In the genomic region with DNA sequence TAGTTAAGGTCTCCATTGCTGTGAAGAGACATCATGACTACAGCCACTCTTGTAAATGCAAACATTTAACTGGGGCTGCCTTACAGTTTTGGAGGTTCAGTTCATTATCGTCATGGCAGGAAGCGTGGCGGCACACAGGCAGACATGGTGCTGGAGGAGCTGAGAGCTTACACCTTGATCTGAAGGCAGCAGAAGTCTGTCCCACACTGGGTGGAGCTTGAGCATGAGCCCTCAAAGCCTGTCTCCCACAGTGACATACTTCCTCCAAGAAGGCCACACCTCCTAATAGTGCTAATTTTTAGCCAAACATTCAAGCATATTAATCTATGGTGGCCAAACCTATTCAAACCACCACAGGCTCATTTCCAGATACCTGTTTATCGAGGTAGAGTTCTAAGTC, we compare ENCODE assay signal across 22 mouse cellular contexts. TPM values are rescaled to one million over a fixed set of nuclear protein-coding genes. Genes with fewer than 3 reads are reported as not detected.
DNase-seq lines count a peak whose midpoint lies in the region; ATAC-seq and TF ChIP-seq lines count a peak whose summit lies in the region.
"Had no signal": no experiment of that assay in that cellular context is flagged by ENCODE, and none has a peak within 500 bp of the region (broad histone marks: within the 10 kb centered on the region; RNA-seq: fewer than 3 reads in every experiment).

A gene (minus strand): TSS at position 208 of the 400 bp plus-strand sequence.

- no peaks in the 10 kb centered on the region for H3K27me3 ChIP-seq in heart, adult 2 months (ENCODE audit: control insufficient read depth, insufficient read depth, low read length)
- H3K27me3 ChIP-seq in MEL (ENCODE audit: control insufficient read depth in 1 of 2, insufficient read depth in 2 of 2, low read length in 2 of 2) = no peaks in the 10 kb centered on the region
- H3K27me3 ChIP-seq: embryonic facial prominence, embryonic 13.5 days; kidney, embryonic 15.5 days; liver, embryonic 12.5 days; midbrain, embryonic 13.5 days had no signal

- TF ChIP-seq EP300 in heart, adult 2 months (IDR thresholded peaks at IDR 0.05; ENCODE audit: insufficient read depth, low read depth, low read length) = no peak
- TF ChIP-seq EP300 in MEL (IDR thresholded peaks at IDR 0.05; ENCODE audit: low read depth in 1 of 2, low read length in 2 of 2) = no peak

- intact Hi-C loops in heart, adult 2 months (cut with DNase I) = no loop called here
- intact Hi-C loops in left cerebral cortex, adult 2 months (cut with DNase I) = no loop called here

- no peak within 1 kb of the TSS for H3K4me3 ChIP-seq in heart, adult 2 months
- peak within 1 kb of the TSS in 1 of 2 experiments; percentile 59; a peak in 2 of 4 replicates for H3K4me3 ChIP-seq in MEL (ENCODE audit: control insufficient read depth in 1 of 2, insufficient read depth in 1 of 2, low read depth in 2 of 2, low read length in 2 of 2)
- H3K4me3 ChIP-seq in left cerebral cortex, adult 2 months = no peak within 1 kb of the TSS
- H3K4me3 ChIP-seq: embryonic facial prominence, embryonic 13.5 days; hindbrain, embryonic 10.5 days; kidney, embryonic 15.5 days; limb, embryonic 12.5 days; liver, embryonic 12.5 days; midbrain, embryonic 13.5 days had no signal

- no peak within 1 kb of the TSS for H3K27ac ChIP-seq in heart, adult 2 months
- peak within 1 kb of the TSS; percentile 57 for H3K27ac ChIP-seq in MEL (ENCODE audit: control insufficient read depth, low read depth, low read length)
- H3K27ac ChIP-seq in left cerebral cortex, adult 2 months = no peak within 1 kb of the TSS
- H3K27ac ChIP-seq: embryonic facial prominence, embryonic 13.5 days; hindbrain, embryonic 10.5 days; hindbrain, postnatal 0 days; kidney, embryonic 15.5 days; limb, embryonic 12.5 days; liver, embryonic 12.5 days; midbrain, embryonic 13.5 days had no signal

- no peak for ATAC-seq in granulocyte monocyte progenitor cell, adult 5-6 weeks (replicated peaks; ENCODE audit: poor library complexity, severe bottlenecking)
- no peak for ATAC-seq in megakaryocyte-erythroid progenitor cell, adult 5-6 weeks (replicated peaks; ENCODE audit: low FRiP score, low TSS enrichment, poor library complexity, severe bottlenecking)
- ATAC-seq: forebrain, embryonic 16.5 days; hindbrain, postnatal 0 days; liver, embryonic 12.5 days; midbrain, embryonic 13.5 days had no signal

- DNase-seq in heart, adult 11 months = peak; percentile 61
- DNase-seq in heart, adult 2 months = no peak
- peak; percentile 60 for DNase-seq in MEL (ENCODE audit: low read depth, low spot score)
- no peak for DNase-seq in left cerebral cortex, adult 2 months (ENCODE audit: extremely low spot score in 1 of 2, low spot score in 2 of 2)
- no peak for DNase-seq in kidney, postnatal 36 days
- DNase-seq in kidney, adult 9 months = no peak
- DNase-seq: cerebellum, adult 11 months; cerebellum, postnatal 10 days; lung, embryonic 14.5 days; lung, postnatal 4 days; right cerebral cortex, postnatal 25 days; thymus, postnatal 36 days had no signal

- 89% methylated on average over 4 of the region's 4 CpGs for WGBS in heart, adult 2 months

- no peak for TF ChIP-seq CTCF in heart, adult 2 months (IDR thresholded peaks at IDR 0.05)
- TF ChIP-seq CTCF in MEL (IDR thresholded peaks at IDR 0.05 in 2 of 3, conservative IDR thresholded peaks at IDR 0.05 in 1 of 3; ENCODE audit: control insufficient read depth in 1 of 3, insufficient read depth in 1 of 3, low read depth in 2 of 3, low read length in 3 of 3, poor library complexity in 1 of 3, severe bottlenecking in 1 of 3) = no peak
- no peak for TF ChIP-seq CTCF in left cerebral cortex, adult 2 months (IDR thresholded peaks at IDR 0.05)

- H3K4me1 ChIP-seq in heart, adult 2 months (ENCODE audit: control insufficient read depth, insufficient read depth, low read length) = peaks cover 3% of the 10 kb centered on the region; the same call in 1 of the 2 replicates
- peaks cover 13 to 23% of the 10 kb centered on the region in 2 experiments for H3K4me1 ChIP-seq in MEL (ENCODE audit: control insufficient read depth in 1 of 2, insufficient read depth in 2 of 2, low read length in 2 of 2)
- H3K4me1 ChIP-seq: embryonic facial prominence, embryonic 13.5 days; hindbrain, embryonic 10.5 days; kidney, embryonic 15.5 days; limb, embryonic 12.5 days; liver, embryonic 12.5 days; midbrain, embryonic 13.5 days had no signal

- H3K9ac ChIP-seq in heart, adult 2 months (ENCODE audit: low read depth, low read length) = no peak within 1 kb of the TSS
- no peak within 1 kb of the TSS for H3K9ac ChIP-seq in MEL (ENCODE audit: control insufficient read depth, low read depth, low read length, poor library complexity, severe bottlenecking)
- H3K9ac ChIP-seq: embryonic facial prominence, embryonic 13.5 days; kidney, embryonic 15.5 days; limb, embryonic 12.5 days; liver, embryonic 12.5 days; lung, embryonic 14.5 days; midbrain, embryonic 13.5 days had no signal

- no peak for TF ChIP-seq RAD21 in MEL (IDR thresholded peaks at IDR 0.05; ENCODE audit: low read depth, low read length)

- H3K79me2 ChIP-seq in heart, adult 2 months (replicated peaks; ENCODE audit: control insufficient read depth, insufficient read depth, low read length) = no peaks in the 10 kb centered on the region
- no peaks in the 10 kb centered on the region for H3K79me2 ChIP-seq in MEL (ENCODE audit: control insufficient read depth, insufficient read depth, low read length, poor library complexity)

- no peaks in the 10 kb centered on the region for H3K36me3 ChIP-seq in heart, adult 2 months (ENCODE audit: control insufficient read depth, insufficient read depth, low read length)
- peaks cover 0 to 17% of the 10 kb centered on the region in 2 experiments; a peak in 2 of 4 replicates for H3K36me3 ChIP-seq in MEL (ENCODE audit: control insufficient read depth in 1 of 2, insufficient read depth in 2 of 2, low read length in 2 of 2)
- H3K36me3 ChIP-seq: embryonic facial prominence, embryonic 13.5 days; hindbrain, embryonic 10.5 days; kidney, embryonic 15.5 days; limb, embryonic 12.5 days; liver, embryonic 12.5 days; midbrain, embryonic 13.5 days had no signal

- H3K9me3 ChIP-seq in MEL (replicated peaks; ENCODE audit: insufficient read depth, low read length) = no peaks in the 10 kb centered on the region
- H3K9me3 ChIP-seq: embryonic facial prominence, embryonic 13.5 days; hindbrain, embryonic 10.5 days; kidney, embryonic 15.5 days; limb, embryonic 12.5 days; liver, embryonic 12.5 days; midbrain, embryonic 13.5 days had no signal

- no peak for TF ChIP-seq POLR2A in heart, adult 2 months (IDR thresholded peaks at IDR 0.05; ENCODE audit: insufficient read depth, low read depth, low read length)
- TF ChIP-seq POLR2A in MEL (IDR thresholded peaks at IDR 0.05; ENCODE audit: control insufficient read depth in 1 of 2, insufficient read depth in 1 of 2, low read depth in 1 of 2, low read length in 2 of 2, poor library complexity in 1 of 2) = no peak

TF ChIP-seq in MEL, 35 proteins besides CTCF, POLR2A, EP300 and RAD21:
- TF ChIP-seq TAL1 (IDR thresholded peaks at IDR 0.05; ENCODE audit: low read length) (no peak), NRF1 (IDR thresholded peaks at IDR 0.05; ENCODE audit: insufficient read depth, low read depth, low read length, poor library complexity, severe bottlenecking) (no peak), NELFE (IDR thresholded peaks at IDR 0.05; ENCODE audit: low read depth, low read length) (0 out of 2 replicates have a peak, but pooled peaks have one; percentile 16)
TF ChIP-seq in MEL: peak in this region for 1.

RNA-seq across cellular contexts. Expression of the gene that starts here (rescaled TPM):
- total RNA-seq in heart, adult 2 months (2021) = under 1 TPM; 0.20 to 0.37 TPM
- 1.2 and 1.3 TPM in 2 replicates for polyA plus RNA-seq in heart, adult 2 months (2012; rRNA removed)
- 13.0 and 15.4 TPM in 2 replicates for total RNA-seq in MEL (2012; rRNA removed)
- 10 to 100 TPM in 1 of 2 experiments, not detected in 1; 24.0 TPM for polyA plus RNA-seq in MEL (2012; ENCODE audit: insufficient read depth in 1 of 2, insufficient read length in 2 of 2, low read depth in 1 of 2, low replicate concordance in 2 of 2, missing spikeins in 1 of 2)
- total RNA-seq in granulocyte monocyte progenitor cell, adult 5-6 weeks (2014; fragmentation: Nextera tagmentation) = 105 and 129 TPM in 2 replicates
- total RNA-seq in granulocyte monocyte progenitor cell, adult 5-6 weeks (2017) = 77.1 and 79.8 TPM in 2 replicates
- total RNA-seq in megakaryocyte-erythroid progenitor cell, adult 5-6 weeks (2014; fragmentation: Nextera tagmentation) = 35.7 and 49.8 TPM in 2 replicates
- 15.5 and 23.5 TPM in 2 replicates for total RNA-seq in megakaryocyte-erythroid progenitor cell, adult 5-6 weeks (2017)
- not detected for total RNA-seq in left cerebral cortex, adult 2 months (2021)
- total RNA-seq: hindbrain, postnatal 0 days had no signal

Comparison
In these comparisons a context has a peak if more than half of its experiments do, and no peak if none do; other contexts are left out.
1. RNA of the gene that starts here (total RNA-seq): 77.1 to 129 TPM in granulocyte monocyte progenitor cell, adult 5-6 weeks, 15.5 to 49.8 TPM in megakaryocyte-erythroid progenitor cell, adult 5-6 weeks and 13.0 to 15.4 TPM in MEL; 0.20 to 0.37 TPM in heart, adult 2 months and not detected in left cerebral cortex, adult 2 months; every median in the first group is over 10 times any median in the second.
2. DNase-seq: peak in heart, adult 11 months (single experiment) and MEL (single experiment); none in heart, adult 2 months (0 of 2), left cerebral cortex, adult 2 months (0 of 2), kidney, postnatal 36 days (0 of 2) and kidney, adult 9 months (single experiment).